Mouse (Mus musculus) C2C12 (cell line): ENCODE data around the gene Phf5a.
A peak's percentile ranks its signal among the peaks of the same experiment; 100 is the strongest.

ENCODE experiments used
- CEBPB ChIP-seq: IDR thresholded peaks from one replicate; pipeline ENCODE4 v1.6.1; 2011; ENCODE audit warnings: low read depth, mild to moderate bottlenecking, control low read depth, moderate library complexity
- CTCF ChIP-seq: IDR thresholded peaks from one replicate; pipeline ENCODE4 v1.5.1; 2011; ENCODE audit not compliant: control insufficient read depth, insufficient read depth, insufficient read length
- MAX ChIP-seq: IDR thresholded peaks from one replicate; pipeline ENCODE4 v1.6.1; 2011; ENCODE audit warnings: mild to moderate bottlenecking, control low read depth
- USF1 ChIP-seq: IDR thresholded peaks from one replicate; pipeline ENCODE4 v1.6.1; 2011; ENCODE audit warnings: low read depth, mild to moderate bottlenecking, control low read depth, moderate library complexity

- TF ChIP-seq MAX (peak; percentile 72), CTCF (no peak), CEBPB (no peak), USF1 (no peak)
Measured at GRCm38 (mm10) chr15:81858138-81858516, 13.6 kb downstream of the Phf5a start.
